Mouse (Mus musculus): Measurements from ENCODE around the gene Ttll13. TPM values are rescaled to one million over a fixed set of nuclear protein-coding genes. Genes with fewer than 3 reads are reported as not detected.

Ttll13 gene
- 0.16 and 0.39 TPM in 2 replicates for polyA plus RNA-seq (2012)

DNA sequence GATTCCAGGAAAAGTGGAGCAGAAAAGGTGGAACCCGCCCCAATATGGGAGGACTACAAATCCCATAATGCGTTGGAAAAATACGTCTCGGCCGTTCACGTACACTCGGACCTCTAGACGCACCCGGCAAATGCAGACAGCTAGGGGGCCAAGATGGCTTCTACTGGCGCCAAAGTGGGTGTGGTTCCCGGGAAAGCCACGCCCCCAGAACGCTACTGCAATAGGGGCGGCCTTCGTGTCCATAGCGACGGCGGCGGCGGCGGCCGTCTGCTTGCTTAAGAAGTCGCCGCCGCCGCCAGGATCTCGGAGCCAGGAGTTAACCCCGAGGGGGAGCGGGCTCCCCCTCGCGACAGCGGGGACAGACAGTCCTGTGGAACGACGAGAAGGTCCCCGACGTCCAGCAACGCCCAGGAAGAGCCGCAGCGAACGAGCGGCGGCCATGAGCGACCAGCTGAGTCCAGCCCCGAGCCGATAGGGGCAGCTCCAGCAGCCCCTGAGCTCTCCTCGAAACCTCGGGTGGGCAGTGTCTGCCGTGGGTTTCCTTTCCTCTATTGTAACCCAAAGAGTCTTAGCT, at the start of gene Ttll13:
Gene Ttll13 (plus strand): TSS at position 229 of the 574 bp plus-strand sequence.

GRCm38 (mm10) chr7:80232489-80233029, 13.6 kb upstream of the Ttll13 start, which contains the start of the genes Cib1 and Gdpgp1:
Cib1 (minus strand) TSS chr7:80232813.
Gdpgp1 (plus strand) TSS chr7:80232865.

GRCm38 (mm10) chr7:80260625-80261371, 14.6 kb downstream of the Ttll13 start, which contains the start of gene Ngrn:
Ngrn (plus strand) TSS chr7:80261215.

DNA sequence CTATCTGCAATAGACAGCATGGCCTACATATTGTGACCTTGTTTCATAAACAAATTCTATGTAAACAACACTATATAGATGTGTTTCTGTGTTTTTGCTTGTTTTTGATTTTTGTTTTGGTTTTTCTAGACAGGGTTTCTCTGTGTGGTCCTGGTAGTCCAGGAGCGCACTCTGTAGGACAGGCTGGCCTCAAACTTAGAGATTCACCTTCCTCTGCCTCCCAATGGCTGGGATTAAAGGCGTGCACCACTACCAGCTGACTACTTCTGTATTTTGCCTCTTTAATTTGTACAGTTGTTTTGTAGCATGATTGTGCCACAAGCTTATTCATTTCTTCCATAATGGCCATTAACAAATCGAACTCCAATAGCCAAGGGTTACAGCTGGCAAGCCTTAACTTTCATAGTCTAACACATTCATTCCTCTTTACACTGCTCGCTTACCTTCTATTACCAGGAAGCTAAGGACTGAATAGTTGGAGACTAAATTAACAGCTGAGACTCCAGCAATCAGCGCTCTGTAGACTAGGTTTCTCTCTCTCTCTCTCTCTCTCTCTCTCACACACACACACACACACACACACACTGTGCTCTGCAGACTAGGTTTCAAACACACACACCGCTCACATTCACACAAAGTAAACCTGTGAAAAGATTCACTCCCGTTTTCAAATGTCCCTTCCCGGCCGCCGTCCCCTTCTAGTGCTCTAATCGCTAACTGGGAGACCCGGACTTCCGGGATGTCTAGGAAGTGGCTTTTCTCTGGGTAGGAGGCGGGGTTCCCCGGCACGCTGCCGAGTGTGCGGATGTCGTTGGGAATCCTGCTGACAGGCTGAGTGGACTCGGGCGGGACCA, 22.9 kb downstream of the Ttll13 start, which contains the start of gene Vps33b:
Gene Vps33b (plus strand): TSS at position 753 of the 854 bp plus-strand sequence.

GRCm38 (mm10) chr7:80294062-80294763, 48.0 kb downstream of the Ttll13 start, which contains the start of gene Prc1:
Prc1 (plus strand) TSS chr7:80294450.

Other genes with a start within 250 kb of the Ttll13 start
- gene Zfp710, start 221.6 kb upstream of the Ttll13 start, polyA plus RNA-seq (2012), result 62.6 and 85.4 TPM in 2 replicates
- gene Idh2, start 131.0 kb upstream of the Ttll13 start, polyA plus RNA-seq (2012), result 376 and 386 TPM in 2 replicates
- 9.2 and 9.3 TPM in 2 replicates for gene Sema4b, start 59.5 kb upstream of the Ttll13 start, polyA plus RNA-seq (2012)
- 37.7 and 43.3 TPM in 2 replicates for gene Cib1, start 13.6 kb upstream of the Ttll13 start, polyA plus RNA-seq (2012)
- 0.88 and 1.4 TPM in 2 replicates for gene Gdpgp1, start 13.5 kb upstream of the Ttll13 start, polyA plus RNA-seq (2012)
- 22.0 and 23.3 TPM in 2 replicates for gene Ngrn, start 14.8 kb downstream of the Ttll13 start, polyA plus RNA-seq (2012)
- gene Vps33b, start 23.3 kb downstream of the Ttll13 start, polyA plus RNA-seq (2012), result 3.7 and 5.2 TPM in 2 replicates
- 6.2 and 10.5 TPM in 2 replicates for gene Prc1, start 48.1 kb downstream of the Ttll13 start, polyA plus RNA-seq (2012)
- gene Rccd1, start 78.1 kb downstream of the Ttll13 start, polyA plus RNA-seq (2012), result 7.4 and 8.9 TPM in 2 replicates
- gene Unc45a, start 94.6 kb downstream of the Ttll13 start, polyA plus RNA-seq (2012), result 36.0 and 51.5 TPM in 2 replicates
- gene Hddc3, start 96.7 kb downstream of the Ttll13 start, polyA plus RNA-seq (2012), result 3.2 and 3.8 TPM in 2 replicates
- 72.1 and 85.9 TPM in 2 replicates for gene Man2a2, start 125.0 kb downstream of the Ttll13 start, polyA plus RNA-seq (2012)
- 511 and 546 TPM in 2 replicates for gene Fes, start 141.6 kb downstream of the Ttll13 start, polyA plus RNA-seq (2012)
- gene Furin, start 159.1 kb downstream of the Ttll13 start, polyA plus RNA-seq (2012), result 161 and 179 TPM in 2 replicates